Mouse (Mus musculus): ENCODE measurements around the gene Atrnl1. TPM values are rescaled to one million over a fixed set of nuclear protein-coding genes. Genes with fewer than 3 reads are reported as not detected.
"Not testable (repeated sequence)": the region's sequence is repeated elsewhere in the genome, so short reads cannot be mapped to it uniquely, and the experiment has no call there.

The Atrnl1 gene
- polyA plus RNA-seq, 1 experiment from 2014 or later: 4.5 TPM

- Histone ChIP-seq H3K27me3 (replicated peaks; ENCODE audit: insufficient read depth, low read length) (no peaks in the 10 kb centered on the region), H3K27ac (ENCODE audit: low read length) (no peak overlapping the region), H3K36me3 (ENCODE audit: insufficient read depth, low read length) (no peaks in the 10 kb centered on the region), H3K4me2 (replicated peaks; ENCODE audit: low read depth, low read length) (no peak overlapping the region), H3K4me3 (ENCODE audit: low read depth, low read length) (no peak overlapping the region), H3K9me3 (ENCODE audit: low read length) (no peaks in the 10 kb centered on the region), H3K9ac (replicated peaks; ENCODE audit: low read depth) (no peak overlapping the region), H3K4me1 (ENCODE audit: insufficient read depth, low read depth, low read length) (no peaks in the 10 kb centered on the region)
- no peak for DNase-seq (ENCODE audit: low spot score)
- WGBS: 83% methylated on average over 3 of the region's 3 CpGs
- TF ChIP-seq CTCF (IDR thresholded peaks at IDR 0.05) (no peak), EP300 (IDR thresholded peaks at IDR 0.05) (no peak)
- no peak for ATAC-seq
Observed at GRCm38 (mm10) chr19:58036166-58036565, 425.3 kb downstream of the Atrnl1 start.

GRCm38 (mm10) chr19:58043120-58043519 is 432.3 kb downstream of the Atrnl1 start:
- no peaks in the 10 kb centered on the region for H3K27me3 ChIP-seq (replicated peaks; ENCODE audit: insufficient read depth, low read length)
- H3K4me2 ChIP-seq (replicated peaks; ENCODE audit: low read depth, low read length): no peak overlapping the region
- no peaks in the 10 kb centered on the region for H3K36me3 ChIP-seq (ENCODE audit: insufficient read depth, low read length)
- WGBS: 60% methylated on average over 8 of the region's 8 CpGs
- no peak overlapping the region for H3K27ac ChIP-seq (ENCODE audit: low read length)
- no peak overlapping the region for H3K4me3 ChIP-seq (ENCODE audit: low read depth, low read length)
- no peaks in the 10 kb centered on the region for H3K4me1 ChIP-seq (ENCODE audit: insufficient read depth, low read depth, low read length)
- no peaks in the 10 kb centered on the region for H3K9me3 ChIP-seq (ENCODE audit: low read length)
- DNase-seq (ENCODE audit: low spot score) (no peak), ATAC-seq (no peak)
- no peak for TF ChIP-seq EP300 (IDR thresholded peaks at IDR 0.05)
- TF ChIP-seq CTCF (IDR thresholded peaks at IDR 0.05): no peak
- no peak overlapping the region for H3K9ac ChIP-seq (replicated peaks; ENCODE audit: low read depth)

GRCm38 (mm10) chr19:58043550-58043949 is 432.7 kb downstream of the Atrnl1 start:
- no peak overlapping the region for H3K9ac ChIP-seq (replicated peaks; ENCODE audit: low read depth)
- H3K27me3 ChIP-seq (replicated peaks; ENCODE audit: insufficient read depth, low read length): no peaks in the 10 kb centered on the region
- WGBS: 26% methylated on average over 4 of the region's 4 CpGs
- DNase-seq (ENCODE audit: low spot score) (peak; percentile 58), ATAC-seq (peak; percentile 78)
- no peak overlapping the region for H3K27ac ChIP-seq (ENCODE audit: low read length)
- H3K36me3 ChIP-seq (ENCODE audit: insufficient read depth, low read length): no peaks in the 10 kb centered on the region
- TF ChIP-seq CTCF (IDR thresholded peaks at IDR 0.05) (no peak), EP300 (IDR thresholded peaks at IDR 0.05) (no peak)
- no peaks in the 10 kb centered on the region for H3K9me3 ChIP-seq (ENCODE audit: low read length)
- H3K4me3 ChIP-seq (ENCODE audit: low read depth, low read length): no peak overlapping the region
- no peaks in the 10 kb centered on the region for H3K4me1 ChIP-seq (ENCODE audit: insufficient read depth, low read depth, low read length)
- H3K4me2 ChIP-seq (replicated peaks; ENCODE audit: low read depth, low read length): no peak overlapping the region

GRCm38 (mm10) chr19:58044816-58045215 is 434.0 kb downstream of the Atrnl1 start:
- H3K27me3 ChIP-seq (replicated peaks; ENCODE audit: insufficient read depth, low read length): no peaks in the 10 kb centered on the region
- no peaks in the 10 kb centered on the region for H3K36me3 ChIP-seq (ENCODE audit: insufficient read depth, low read length)
- no peaks in the 10 kb centered on the region for H3K4me1 ChIP-seq (ENCODE audit: insufficient read depth, low read depth, low read length)
- DNase-seq (ENCODE audit: low spot score) (no peak), ATAC-seq (no peak)
- WGBS: 94% methylated on average over 5 of the region's 5 CpGs
- H3K4me3 ChIP-seq (ENCODE audit: low read depth, low read length): no peak overlapping the region
- TF ChIP-seq EP300 (IDR thresholded peaks at IDR 0.05) (no peak), CTCF (IDR thresholded peaks at IDR 0.05) (no peak)
- no peak overlapping the region for H3K9ac ChIP-seq (replicated peaks; ENCODE audit: low read depth)
- H3K27ac ChIP-seq (ENCODE audit: low read length): no peak overlapping the region
- H3K4me2 ChIP-seq (replicated peaks; ENCODE audit: low read depth, low read length): no peak overlapping the region
- no peaks in the 10 kb centered on the region for H3K9me3 ChIP-seq (ENCODE audit: low read length)

- Histone ChIP-seq H3K27me3 (replicated peaks; ENCODE audit: insufficient read depth, low read length) (no peaks in the 10 kb centered on the region), H3K9me3 (ENCODE audit: low read length) (no peaks in the 10 kb centered on the region), H3K9ac (replicated peaks; ENCODE audit: low read depth) (no peak overlapping the region), H3K36me3 (ENCODE audit: insufficient read depth, low read length) (no peaks in the 10 kb centered on the region), H3K4me2 (replicated peaks; ENCODE audit: low read depth, low read length) (no peak overlapping the region), H3K4me3 (ENCODE audit: low read depth, low read length) (no peak overlapping the region), H3K27ac (ENCODE audit: low read length) (no peak overlapping the region), H3K4me1 (ENCODE audit: insufficient read depth, low read depth, low read length) (no peaks in the 10 kb centered on the region)
- WGBS: 79% methylated on average over 7 of the region's 7 CpGs
- no peak for TF ChIP-seq EP300 (IDR thresholded peaks at IDR 0.05)
- no peak for TF ChIP-seq CTCF (IDR thresholded peaks at IDR 0.05)
- DNase-seq (ENCODE audit: low spot score): no peak
- ATAC-seq: no peak
Observed at GRCm38 (mm10) chr19:58046656-58047055, 435.8 kb downstream of the Atrnl1 start.

- ATAC-seq; H3K27ac ChIP-seq (ENCODE audit: low read length): not testable (repeated sequence)
- 94% methylated on average over 8 of the region's 9 CpGs for WGBS
Observed at GRCm38 (mm10) chr19:58050410-58050809, 439.6 kb downstream of the Atrnl1 start.

GRCm38 (mm10) chr19:58050986-58051385 is 440.2 kb downstream of the Atrnl1 start:
- no peaks in the 10 kb centered on the region for H3K36me3 ChIP-seq (ENCODE audit: insufficient read depth, low read length)
- H3K9me3 ChIP-seq (ENCODE audit: low read length): no peaks in the 10 kb centered on the region
- no peak overlapping the region for H3K4me3 ChIP-seq (ENCODE audit: low read depth, low read length)
- no peak overlapping the region for H3K4me2 ChIP-seq (replicated peaks; ENCODE audit: low read depth, low read length)
- H3K9ac ChIP-seq (replicated peaks; ENCODE audit: low read depth): no peak overlapping the region
- H3K4me1 ChIP-seq (ENCODE audit: insufficient read depth, low read depth, low read length): no peaks in the 10 kb centered on the region
- H3K27ac ChIP-seq (ENCODE audit: low read length): no peak overlapping the region
- DNase-seq (ENCODE audit: low spot score) (no peak), ATAC-seq (no peak)
- TF ChIP-seq EP300 (IDR thresholded peaks at IDR 0.05): no peak
- no peak for TF ChIP-seq CTCF (IDR thresholded peaks at IDR 0.05)
- 89% methylated on average over 8 of the region's 8 CpGs for WGBS
- H3K27me3 ChIP-seq (replicated peaks; ENCODE audit: insufficient read depth, low read length): no peaks in the 10 kb centered on the region

More at GRCm38 (mm10) chr19:58050410-58050809, 439.6 kb downstream of the Atrnl1 start:
- not testable (repeated sequence) for H3K27me3 ChIP-seq (replicated peaks; ENCODE audit: insufficient read depth, low read length); H3K36me3 ChIP-seq (ENCODE audit: insufficient read depth, low read length); H3K4me2 ChIP-seq (replicated peaks; ENCODE audit: low read depth, low read length); H3K9me3 ChIP-seq (ENCODE audit: low read length); H3K4me1 ChIP-seq (ENCODE audit: insufficient read depth, low read depth, low read length); H3K9ac ChIP-seq (replicated peaks; ENCODE audit: low read depth); H3K4me3 ChIP-seq (ENCODE audit: low read depth, low read length); DNase-seq (ENCODE audit: low spot score)
